Mouse (Mus musculus) intestine, embryonic 14.5 days (tissue): ENCODE measurements around the gene Lrrc46. TPM values are rescaled to one million over a fixed set of nuclear protein-coding genes. Genes with fewer than 3 reads are reported as not detected.

Experiments
- ATAC-seq: fragments of 200-750 bp; cut with Nextera tagmentation; replicated peaks from 2 replicates; pipeline ENCODE4 v1.8.0; 2017; ENCODE audit warnings: low read depth, moderate number of reproducible peaks, moderate TSS enrichment, moderate library complexity; ENCODE audit not compliant: low FRiP score, low TSS enrichment
- DNase-seq: peaks from one replicate; pipeline ENCODE4 v3.0.0-alpha.2; 2018; ENCODE audit warnings: low spot score
- H3K27ac ChIP-seq: fragments of 300-500 bp; sonication (generic); 2 replicates; pipeline ENCODE4 v1.5.1; 2014; ENCODE audit warnings: low read depth, mild to moderate bottlenecking, control low read depth
- H3K27me3 ChIP-seq: fragments of 300-500 bp; sonication (generic); replicated peaks from 2 replicates; pipeline ENCODE4 v1.6.1; 2014; ENCODE audit warnings: low read length, control low read depth; ENCODE audit not compliant: control insufficient read depth, insufficient read depth
- H3K36me3 ChIP-seq: fragments of 300-500 bp; sonication (generic); 2 replicates; pipeline ENCODE4 v1.6.1; 2014; ENCODE audit warnings: low read length, control low read depth; ENCODE audit not compliant: control insufficient read depth, insufficient read depth
- H3K4me1 ChIP-seq: fragments of 300-500 bp; sonication (generic); replicated peaks from 2 replicates; pipeline ENCODE4 v1.6.1; 2014; ENCODE audit warnings: low read length, control low read depth, mixed read lengths; ENCODE audit not compliant: control insufficient read depth, insufficient read depth
- H3K4me2 ChIP-seq: fragments of 300-500 bp; sonication (generic); 2 replicates; pipeline ENCODE4 v1.6.1; 2014; ENCODE audit warnings: low read length
- H3K4me3 ChIP-seq: fragments of 300-500 bp; sonication (generic); 2 replicates; pipeline ENCODE4 v1.5.1; 2014; ENCODE audit warnings: low read depth, low read length, control low read depth, mixed read lengths
- H3K9ac ChIP-seq: fragments of 300-500 bp; sonication (generic); 2 replicates; pipeline ENCODE4 v1.6.1; 2014; ENCODE audit warnings: mild to moderate bottlenecking, low read length
- H3K9me3 ChIP-seq: fragments of 300-500 bp; sonication (generic); 2 replicates; pipeline ENCODE4 v1.6.1; 2016; ENCODE audit warnings: low read length, control low read depth; ENCODE audit not compliant: control insufficient read depth
- WGBS: fragments of 180-500 bp; shearing (Covaris S2); extraction: QIAGEN DNeasy Blood & Tissue Kit; methylation state at CpG from one replicate; pipeline ENCODE4 v1.1.7; 2014; 5-methylcytosine and 5-hydroxymethylcytosine counted together
- polyA plus RNA-seq: library from polyadenylated mRNA; unstranded; fragments of >200 nt; fragmentation: Nextera tagmentation; extraction: Ambion mirVana; gene quantifications from 2 replicates; pipeline ENCODE4 v1.2.1, GENCODE M21; 2014

Gene Lrrc46
- polyA plus RNA-seq, 1 experiment from 2014 or later: 0.49 TPM

DNA sequence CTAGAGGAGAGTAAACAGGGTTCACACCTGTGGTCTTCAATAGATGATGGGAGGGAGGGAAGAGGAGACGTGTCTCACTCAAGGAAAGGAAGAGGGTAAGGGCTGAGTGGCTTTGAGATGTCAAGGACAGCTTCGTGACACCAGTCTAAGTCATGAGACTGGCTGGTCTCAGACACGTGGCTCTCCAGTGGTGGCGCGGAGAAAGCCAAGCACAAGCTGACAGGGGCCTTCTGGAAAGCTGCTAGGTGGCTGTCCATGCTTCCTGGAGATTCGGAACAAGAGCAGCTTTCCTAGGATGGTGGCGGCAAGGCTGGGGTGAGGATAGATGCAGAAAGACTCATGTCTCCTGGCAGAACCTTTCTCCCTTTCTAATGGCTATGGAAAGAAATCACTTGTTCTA lies 2.3 kb downstream of the Lrrc46 start:
- DNase-seq: no peak
- no peaks in the 10 kb centered on the region for H3K27me3 ChIP-seq

DNA sequence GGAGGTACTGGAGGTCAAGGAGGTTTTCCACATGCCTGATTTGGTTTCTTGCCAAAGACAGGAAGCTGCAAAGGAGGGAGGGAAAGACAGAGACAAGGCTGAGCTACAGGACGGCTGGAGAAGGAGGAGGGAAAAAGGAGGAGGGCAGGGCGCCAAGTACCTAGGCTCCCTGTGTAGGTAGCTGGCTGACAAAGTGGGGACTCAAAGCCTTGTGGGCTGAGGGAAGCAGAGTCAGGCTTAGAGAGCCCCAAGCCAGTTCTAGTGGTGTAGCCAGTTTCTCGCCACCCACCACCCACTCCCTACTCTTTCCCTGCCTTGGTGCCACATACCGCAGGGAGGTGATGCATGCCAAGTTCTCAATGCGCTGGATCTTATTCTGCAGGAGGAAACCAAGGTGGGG lies 5.1 kb downstream of the Lrrc46 start:
- ATAC-seq: no peak
- no peaks in the 10 kb centered on the region for H3K9me3 ChIP-seq
- 0 out of 2 replicates have a peak, but pooled peaks cover 5% of the 10 kb centered on the region for H3K4me1 ChIP-seq
- DNase-seq: no peak
- no peak overlapping the region for H3K4me2 ChIP-seq
- H3K27me3 ChIP-seq: no peaks in the 10 kb centered on the region
- no peak overlapping the region for H3K4me3 ChIP-seq
- no peak overlapping the region for H3K9ac ChIP-seq
- H3K27ac ChIP-seq: no peak overlapping the region
- 69% methylated on average over 5 of the region's 5 CpGs for WGBS
- H3K36me3 ChIP-seq: 0 out of 2 replicates have a peak, but pooled peaks cover 4% of the 10 kb centered on the region

More for the DNA sequence above, 2.3 kb downstream of the Lrrc46 start:
- Histone ChIP-seq H3K4me2 (no peak overlapping the region), H3K9me3 (no peaks in the 10 kb centered on the region), H3K27ac (no peak overlapping the region), H3K9ac (no peak overlapping the region), H3K4me3 (no peak overlapping the region), H3K36me3 (0 out of 2 replicates have a peak, but pooled peaks cover 5% of the 10 kb centered on the region), H3K4me1 (peaks cover 14% of the 10 kb centered on the region)
- no peak for ATAC-seq
- WGBS: 53% methylated on average over 7 of the region's 7 CpGs

DNA sequence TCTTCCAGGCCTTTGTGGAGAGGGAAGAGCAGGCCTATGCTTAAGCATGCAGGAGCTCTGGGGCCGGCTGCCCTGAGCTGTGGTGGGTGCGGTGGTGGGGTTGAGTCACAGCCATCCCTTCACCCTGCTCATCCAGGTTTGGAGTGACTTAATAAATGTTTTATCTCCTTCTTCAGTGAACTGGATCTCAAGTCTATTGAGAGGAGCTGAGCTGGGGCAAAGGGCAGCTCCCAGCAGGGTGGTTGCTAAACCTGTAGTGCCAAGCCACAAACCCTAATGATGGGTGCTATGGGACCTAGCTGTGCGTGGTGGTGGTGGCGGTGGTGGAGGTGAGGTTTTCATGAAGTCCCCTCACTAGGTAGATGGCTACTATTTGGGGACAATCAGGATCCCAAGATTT lies 7.4 kb downstream of the Lrrc46 start:
- no peak overlapping the region for H3K4me3 ChIP-seq
- WGBS: 87% methylated on average over 4 of the region's 4 CpGs
- H3K36me3 ChIP-seq: 0 out of 2 replicates have a peak, but pooled peaks cover 4% of the 10 kb centered on the region
- DNase-seq: no peak
- peaks cover 12% of the 10 kb centered on the region; the same call in 1 of the 2 replicates for H3K4me1 ChIP-seq
- H3K4me2 ChIP-seq: no peak overlapping the region
- no peaks in the 10 kb centered on the region for H3K27me3 ChIP-seq
- ATAC-seq: no peak
- H3K27ac ChIP-seq: no peak overlapping the region
- H3K9me3 ChIP-seq: no peaks in the 10 kb centered on the region
- no peak overlapping the region for H3K9ac ChIP-seq

DNA sequence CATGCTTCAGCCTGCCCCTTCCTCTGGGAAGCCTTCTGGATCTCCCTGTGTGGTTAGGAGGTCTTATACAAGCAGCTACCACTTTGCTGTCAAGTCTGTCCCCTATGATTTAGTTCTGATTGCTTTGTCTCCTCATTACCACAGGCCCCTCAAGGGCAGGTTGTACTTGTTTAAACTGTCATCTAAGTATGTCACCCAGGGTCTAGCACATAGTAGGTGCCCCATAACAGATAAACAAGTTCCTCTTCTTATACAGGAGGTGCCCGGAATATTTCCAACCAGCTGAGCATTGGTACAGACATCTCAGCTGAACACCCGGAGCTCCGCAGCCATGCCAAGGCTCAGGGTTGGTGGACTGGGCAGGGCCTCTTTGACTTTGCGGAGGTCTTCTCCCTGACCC lies 8.7 kb downstream of the Lrrc46 start:
- Histone ChIP-seq H3K9me3 (no peaks in the 10 kb centered on the region), H3K4me2 (no peak overlapping the region), H3K9ac (no peak overlapping the region), H3K4me3 (no peak overlapping the region), H3K4me1 (peaks cover 12% of the 10 kb centered on the region; the same call in 1 of the 2 replicates), H3K27ac (no peak overlapping the region), H3K36me3 (0 out of 2 replicates have a peak, but pooled peaks cover 4% of the 10 kb centered on the region), H3K27me3 (no peaks in the 10 kb centered on the region)
- DNase-seq: no peak
- ATAC-seq: no peak
- WGBS: 96% methylated on average over 4 of the region's 4 CpGs

DNA sequence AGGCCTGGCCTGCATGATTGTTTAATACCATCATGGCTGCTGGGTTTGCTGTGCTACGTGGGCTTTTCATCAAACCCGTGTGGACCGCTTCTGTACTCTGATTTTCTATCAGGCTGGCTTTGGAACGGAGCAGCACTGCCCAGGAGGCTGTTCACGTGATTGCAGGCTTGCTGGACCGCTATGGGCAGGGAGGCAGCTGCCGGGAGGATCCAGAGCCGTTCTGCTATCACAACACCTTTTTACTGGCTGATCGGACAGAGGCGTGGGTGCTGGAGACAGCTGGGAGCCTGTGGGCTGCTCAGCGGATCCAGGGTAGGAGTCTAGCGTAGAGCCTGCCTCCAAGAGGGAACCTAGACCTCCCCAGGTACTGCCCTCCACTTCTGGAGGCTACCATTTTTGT lies 9.2 kb downstream of the Lrrc46 start:
- H3K9me3 ChIP-seq: no peaks in the 10 kb centered on the region
- no peak overlapping the region for H3K27ac ChIP-seq
- H3K9ac ChIP-seq: no peak overlapping the region
- ATAC-seq (no peak), DNase-seq (no peak)
- no peaks in the 10 kb centered on the region for H3K27me3 ChIP-seq
- H3K4me1 ChIP-seq: peaks cover 12% of the 10 kb centered on the region; the same call in 1 of the 2 replicates
- H3K36me3 ChIP-seq: 0 out of 2 replicates have a peak, but pooled peaks cover 4% of the 10 kb centered on the region
- 84% methylated on average over 12 of the region's 12 CpGs for WGBS
- no peak overlapping the region for H3K4me2 ChIP-seq
- H3K4me3 ChIP-seq: no peak overlapping the region

DNA sequence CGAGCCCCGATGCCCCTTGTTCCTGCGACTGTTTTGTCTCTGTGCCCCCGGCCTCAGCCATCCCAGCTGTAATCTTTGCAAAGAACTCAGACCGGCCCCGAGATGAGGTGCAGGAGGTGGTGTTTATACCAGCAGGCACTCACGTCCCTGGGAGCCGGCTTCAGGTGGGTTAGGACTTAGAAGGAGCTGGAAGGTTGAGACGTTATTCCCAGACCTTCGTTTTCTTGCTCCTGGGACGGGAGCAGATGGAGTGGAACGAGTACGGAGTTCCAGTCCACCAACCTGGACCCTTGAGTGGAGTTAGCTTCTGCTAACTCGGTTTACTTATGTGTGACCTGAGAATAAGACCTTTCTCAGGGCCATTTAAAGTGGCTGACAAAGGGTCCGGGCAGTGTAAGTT lies 10.8 kb downstream of the Lrrc46 start:
- WGBS: 15% methylated on average over 15 of the region's 15 CpGs
- Histone ChIP-seq H3K4me2 (peak overlapping the region; percentile 96), H3K9ac (peak overlapping the region; percentile 69), H3K27ac (peak overlapping the region; percentile 59; the same call in 1 of the 2 replicates), H3K27me3 (no peaks in the 10 kb centered on the region), H3K9me3 (no peaks in the 10 kb centered on the region), H3K4me3 (peak overlapping the region; percentile 73), H3K36me3 (0 out of 2 replicates have a peak, but pooled peaks cover 4% of the 10 kb centered on the region), H3K4me1 (peaks cover 18% of the 10 kb centered on the region)
- no peak for DNase-seq
- no peak for ATAC-seq

DNA sequence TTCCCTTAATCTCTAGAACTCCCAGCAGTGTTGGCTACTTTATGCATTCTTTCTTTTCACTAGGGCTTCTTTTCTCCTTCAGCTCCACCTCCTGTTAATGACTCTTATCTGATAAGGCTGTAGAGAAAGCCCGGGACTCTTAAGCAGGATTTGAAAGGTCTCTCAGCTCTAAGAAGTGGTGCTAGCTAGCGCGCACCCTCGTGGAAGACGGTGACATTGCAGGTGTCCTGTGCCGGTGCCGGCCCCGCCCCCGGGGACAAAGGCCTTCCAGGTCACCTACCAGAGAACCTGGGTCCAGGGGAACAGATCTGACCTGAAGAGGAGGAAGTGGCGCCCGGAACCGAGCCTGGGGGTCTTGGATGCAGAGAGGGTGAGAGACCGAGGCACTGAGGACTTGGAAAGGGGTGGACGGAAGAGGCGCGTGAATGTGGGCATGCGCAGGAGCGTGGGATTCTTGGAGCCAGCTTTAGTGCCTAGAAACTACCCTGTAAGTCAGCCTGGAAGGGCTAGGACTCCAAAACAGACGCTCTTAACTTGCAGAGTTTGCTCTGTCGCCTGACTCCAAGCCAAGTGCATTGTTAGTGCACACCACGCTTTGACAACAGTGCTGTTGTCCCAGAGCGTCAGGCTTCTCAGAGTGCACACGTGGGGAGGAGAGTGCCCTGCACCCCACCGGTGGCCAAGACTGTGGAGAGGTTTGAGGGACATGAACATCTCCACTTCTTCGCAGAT lies 11.4 kb downstream of the Lrrc46 start, which contains the start of gene Scrn2:
Scrn2 (plus strand) TSS at position 253 of the 732 bp plus-strand sequence.
- Histone ChIP-seq H3K4me3 (peak within 1 kb of the TSS; percentile 73), H3K9me3 (no peaks in the 10 kb centered on the region), H3K27me3 (no peaks in the 10 kb centered on the region), H3K27ac (peak within 1 kb of the TSS; percentile 59; the same call in 1 of the 2 replicates), H3K9ac (peak within 1 kb of the TSS; percentile 69), H3K36me3 (0 out of 2 replicates have a peak, but pooled peaks cover 4% of the 10 kb centered on the region), H3K4me1 (peaks cover 19% of the 10 kb centered on the region), H3K4me2 (peak within 1 kb of the TSS; percentile 96)
- ATAC-seq (peak; percentile 64), DNase-seq (peak; percentile 99)
- WGBS: 1% methylated on average over 25 of the region's 25 CpGs

DNA sequence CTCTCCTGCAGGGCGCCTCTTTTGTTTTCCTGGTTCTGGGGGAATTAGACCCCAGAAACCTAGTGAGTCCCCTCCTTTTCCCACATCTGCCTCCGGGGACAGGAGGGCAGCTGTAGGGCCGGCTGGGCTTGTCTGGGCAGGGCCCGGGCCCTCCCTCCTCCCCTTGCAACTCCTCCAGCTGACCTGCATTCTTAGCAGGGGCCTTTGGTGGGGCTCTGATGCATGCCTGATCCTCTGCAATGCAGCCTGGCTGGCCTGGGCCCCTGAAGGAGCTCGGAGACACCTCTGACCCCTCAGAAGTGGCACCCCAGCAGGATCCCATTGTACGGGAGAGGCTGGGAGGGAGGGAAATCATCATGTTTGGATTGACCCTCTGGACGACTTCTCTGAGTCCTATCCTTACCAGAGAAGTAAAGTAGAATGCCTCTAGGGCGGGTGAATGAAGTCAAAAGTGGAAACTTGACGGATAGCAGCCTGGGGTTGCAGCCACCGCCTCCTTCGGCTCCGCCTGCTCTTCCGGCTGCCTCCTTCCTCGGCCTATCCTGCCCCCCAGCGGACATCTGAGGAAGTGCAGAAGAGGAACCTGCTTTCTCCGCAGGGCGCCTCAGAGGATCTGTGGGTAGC lies 15.4 kb downstream of the Lrrc46 start:
- H3K4me1 ChIP-seq: peaks cover 24% of the 10 kb centered on the region
- H3K9me3 ChIP-seq: no peaks in the 10 kb centered on the region
- peak overlapping the region; percentile 85 for H3K27ac ChIP-seq
- H3K4me2 ChIP-seq: peak overlapping the region; percentile 56
- 3% methylated on average over 17 of the region's 17 CpGs for WGBS
- peak; percentile 24 for ATAC-seq
- DNase-seq: peak; percentile 94
- H3K27me3 ChIP-seq: peaks cover 36% of the 10 kb centered on the region
- H3K36me3 ChIP-seq: no peaks in the 10 kb centered on the region
- H3K9ac ChIP-seq: peak overlapping the region; percentile 37
- peak overlapping the region; percentile 21 for H3K4me3 ChIP-seq
